Mouse (Mus musculus) embryonic fibroblast, embryonic 13.5 days (primary cell): ENCODE data around the gene Copg2. TPM values are rescaled to one million over a fixed set of nuclear protein-coding genes. Genes with fewer than 3 reads are reported as not detected.

Experiments used
- H3K27ac ChIP-seq: 2 replicates; pipeline ENCODE4 v1.5.1; 2012; ENCODE audit warnings: low read length, control low read depth, inconsistent platforms; ENCODE audit not compliant: insufficient read depth
- H3K4me1 ChIP-seq: 2 replicates; pipeline ENCODE4 v1.6.1; 2011; ENCODE audit warnings: low read length; ENCODE audit not compliant: control insufficient read depth, insufficient read depth
- H3K4me3 ChIP-seq: 2 replicates; pipeline ENCODE4 v1.5.1; 2011; ENCODE audit warnings: mild to moderate bottlenecking, control low read depth, low read length; ENCODE audit not compliant: insufficient read depth
- CTCF ChIP-seq: IDR thresholded peaks from 2 replicates; pipeline ENCODE4 v1.5.1; 2011; ENCODE audit warnings: mild to moderate bottlenecking, control low read depth, low read length, moderate library complexity, borderline replicate concordance; ENCODE audit not compliant: insufficient read depth
- POLR2A ChIP-seq: IDR thresholded peaks from 2 replicates; pipeline ENCODE4 v1.6.1; 2011; ENCODE audit warnings: low read depth, mild to moderate bottlenecking, control low read depth, low read length, moderate library complexity
- polyA plus RNA-seq: library from polyadenylated mRNA; stranded (reverse); fragments of >200 nt; gene quantifications from 2 replicates; pipeline ENCODE4 v1.2.4, GENCODE M21; 2011; ENCODE audit warnings: low read depth; ENCODE audit not compliant: missing spikeins, insufficient read length

Copg2 gene
- polyA plus RNA-seq, 1 experiment: 43.8 TPM

DNA sequence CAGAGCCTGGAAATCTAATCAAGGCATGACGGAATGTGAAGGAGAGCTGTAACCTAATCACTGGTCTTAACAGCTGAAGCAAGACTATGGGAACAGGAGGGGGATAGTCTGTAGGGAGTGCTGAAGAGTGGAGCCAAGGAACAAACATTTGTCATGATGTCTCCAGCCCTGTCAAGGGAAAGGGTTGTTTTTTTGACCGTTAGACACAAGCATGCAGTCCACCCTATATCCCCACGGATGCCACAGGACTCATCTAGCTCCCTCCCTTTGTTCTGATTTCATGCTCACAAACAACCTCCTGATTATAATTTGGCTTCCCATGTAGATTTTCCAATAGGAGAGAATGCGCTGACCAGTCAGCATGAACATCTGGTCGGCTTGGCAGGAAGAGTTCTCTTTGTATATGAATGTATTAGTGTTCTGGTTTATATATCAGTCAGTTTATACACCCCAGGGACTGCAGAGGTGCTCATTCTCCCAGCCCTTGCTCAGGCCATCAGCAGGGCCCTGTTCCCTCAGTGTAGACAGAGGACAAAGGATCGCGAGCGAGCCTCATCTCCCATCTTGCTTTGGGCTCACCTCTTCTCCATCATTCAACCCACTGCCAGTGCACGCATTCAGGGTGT lies 192.5 kb downstream of the Copg2 start:
- Histone ChIP-seq H3K4me3 (no peak overlapping the region), H3K27ac (no peak overlapping the region), H3K4me1 (no peaks in the 10 kb centered on the region)
- TF ChIP-seq CTCF (no peak), POLR2A (no peak)

DNA sequence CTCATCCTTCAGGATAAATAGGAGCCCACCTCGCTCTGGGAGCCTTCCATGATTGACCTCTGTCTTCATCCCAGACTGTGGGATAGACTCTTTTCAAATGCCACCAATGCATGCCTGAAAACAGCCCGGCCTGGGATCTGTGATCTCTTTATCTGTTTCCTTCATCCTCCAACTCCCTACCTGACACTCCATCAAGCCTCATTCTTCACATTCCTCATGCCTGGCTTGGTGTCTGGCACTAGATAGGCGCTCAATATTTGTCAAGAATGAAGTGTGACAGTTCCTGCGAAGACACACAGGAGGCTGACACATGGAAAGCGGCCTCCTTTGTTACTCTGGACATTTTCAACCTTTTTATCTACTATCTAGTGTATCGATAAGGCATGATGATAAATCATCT lies 193.1 kb downstream of the Copg2 start:
- Histone ChIP-seq H3K4me1 (no peaks in the 10 kb centered on the region), H3K4me3 (no peak overlapping the region), H3K27ac (no peak overlapping the region)
- TF ChIP-seq CTCF: no peak
- no peak for TF ChIP-seq POLR2A

DNA sequence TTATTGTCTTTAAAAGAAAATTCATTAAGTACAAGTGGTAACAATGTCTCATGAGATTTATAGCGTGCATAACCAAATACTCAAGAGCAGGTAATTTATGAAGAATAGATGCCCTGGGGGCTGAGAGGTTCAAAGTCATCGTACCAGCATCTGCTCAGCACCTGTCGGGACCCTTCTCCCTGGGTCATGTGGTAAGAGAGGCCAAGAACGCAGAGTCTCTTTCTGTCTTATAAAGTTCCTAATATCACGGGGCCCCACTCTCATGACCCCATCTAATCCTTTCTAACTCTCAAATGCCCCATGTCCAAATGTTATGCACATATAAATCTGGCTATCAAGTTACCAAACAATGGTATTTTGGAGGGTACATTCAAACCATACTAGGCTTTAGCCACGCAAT lies 193.7 kb downstream of the Copg2 start:
- no peak overlapping the region for H3K4me3 ChIP-seq
- H3K4me1 ChIP-seq: no peaks in the 10 kb centered on the region
- H3K27ac ChIP-seq: no peak overlapping the region
- TF ChIP-seq POLR2A (no peak), CTCF (no peak)

DNA sequence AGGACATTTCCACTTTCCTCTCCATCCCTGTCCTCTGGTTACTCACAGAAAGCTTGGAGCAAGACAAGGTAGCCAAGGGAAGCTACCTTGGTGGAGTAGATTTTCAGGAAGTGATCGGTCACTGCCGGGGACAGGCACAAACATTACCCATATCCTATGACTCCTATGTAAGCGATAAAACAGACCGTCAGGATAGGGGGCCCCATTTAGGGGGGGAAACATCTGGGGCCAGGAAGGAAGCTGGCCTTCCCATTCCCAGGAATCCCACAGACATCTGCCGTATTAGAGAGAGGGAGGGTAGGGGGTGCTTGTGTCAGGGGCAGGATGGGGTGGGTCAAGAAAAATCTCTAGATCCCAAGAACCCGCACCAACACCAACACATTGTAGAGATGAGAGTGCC lies 196.4 kb downstream of the Copg2 start:
- Histone ChIP-seq H3K4me1 (no peaks in the 10 kb centered on the region), H3K4me3 (no peak overlapping the region), H3K27ac (no peak overlapping the region)
- no peak for TF ChIP-seq POLR2A
- no peak for TF ChIP-seq CTCF

DNA sequence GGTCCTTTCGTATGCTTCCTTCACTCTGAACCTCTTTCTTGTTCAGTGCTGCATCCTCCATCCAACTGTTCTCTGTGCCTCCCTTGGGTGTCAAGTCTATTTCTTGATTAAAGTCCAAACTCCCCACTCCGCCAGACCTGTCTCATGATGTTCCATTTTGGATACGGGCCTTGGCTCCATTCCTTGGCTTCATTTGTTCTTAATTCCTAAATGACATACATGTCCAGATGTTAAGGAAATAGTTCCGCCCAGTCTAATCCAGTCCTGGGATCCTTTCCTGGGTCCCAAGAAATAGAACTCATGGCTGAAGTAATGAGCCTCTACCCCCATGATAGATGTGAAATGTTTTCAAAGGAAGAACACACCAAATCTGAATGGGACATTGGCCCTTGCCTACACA lies 198.6 kb downstream of the Copg2 start:
- Histone ChIP-seq H3K4me1 (no peaks in the 10 kb centered on the region), H3K4me3 (no peak overlapping the region), H3K27ac (no peak overlapping the region)
- TF ChIP-seq CTCF (no peak), POLR2A (no peak)

Other genes starting within 250 kb of the Copg2 start
- gene Cep41, start 203.0 kb downstream of the Copg2 start, polyA plus RNA-seq: 8.7 and 14.9 TPM in 2 replicates
- gene Mest, start 173.2 kb downstream of the Copg2 start, polyA plus RNA-seq: 44.3 and 540 TPM in 2 replicates
- not detected in 2 replicates for gene Tsga13, start 18.8 kb upstream of the Copg2 start, polyA plus RNA-seq
- gene Klf14, start 62.3 kb upstream of the Copg2 start, polyA plus RNA-seq: 0.79 TPM in 1 of 2 replicates, not detected in the other